Mouse (Mus musculus) ES-E14 (cell line): ENCODE measurements at regions not wholly inside any gene's neighbourhood (a gene's known extent, or its start where the extent isn't known, plus 50 kb on each side); places are given as distances from the start of the nearest gene placed in this dataset.
A peak's percentile ranks its signal among the peaks of the same experiment; 100 is the strongest.

ENCODE experiments used
- DNase-seq: peaks from one replicate; pipeline ENCODE4 v3.0.0-alpha.2; 2013; ENCODE audit warnings: low read depth, low spot score
- H3K27ac ChIP-seq: 2 replicates; pipeline ENCODE4 v1.5.1; 2012; ENCODE audit warnings: low read depth, mild to moderate bottlenecking, low read length, moderate library complexity, mixed read lengths; ENCODE audit not compliant: poor library complexity, insufficient read depth, severe bottlenecking
- H3K36me3 ChIP-seq: 2 replicates; pipeline ENCODE4 v1.6.1; 2012; ENCODE audit warnings: mild to moderate bottlenecking, low read length, moderate library complexity, mixed read lengths; ENCODE audit not compliant: control insufficient read depth, poor library complexity, insufficient read depth, severe bottlenecking
- H3K4me1 ChIP-seq, 2 experiments: fragments of 150-350 bp in 1 of 2; sonication (generic) in 1 of 2; 2 replicates each; pipeline ENCODE4 v1.6.1; 2012; ENCODE audit warnings: low read length in 2 of 2, mild to moderate bottlenecking in 1 of 2, mixed read lengths in 1 of 2; ENCODE audit not compliant: control insufficient read depth in 2 of 2, insufficient read depth in 2 of 2, poor library complexity in 1 of 2
- H3K4me3 ChIP-seq, 2 experiments: fragments of 150-350 bp in 1 of 2; sonication (generic) in 1 of 2; 2 replicates each; pipeline ENCODE4 v1.5.1; 2012; ENCODE audit warnings: low read length in 2 of 2, low read depth in 1 of 2, mild to moderate bottlenecking in 1 of 2, mixed read lengths in 1 of 2; ENCODE audit not compliant: insufficient read depth in 1 of 2, poor library complexity in 1 of 2, severe bottlenecking in 1 of 2
- H3K9ac ChIP-seq: 2 replicates; pipeline ENCODE4 v1.6.1; 2012; ENCODE audit warnings: low read depth, mild to moderate bottlenecking, low read length, mixed read lengths; ENCODE audit not compliant: poor library complexity, insufficient read depth, severe bottlenecking
- H3K9me3 ChIP-seq: fragments of 150-350 bp; sonication (generic); 2 replicates; pipeline ENCODE4 v1.6.1; 2012; ENCODE audit warnings: low read depth, mild to moderate bottlenecking, low read length; ENCODE audit not compliant: control insufficient read depth, insufficient read depth
- CHD2 ChIP-seq: IDR thresholded peaks from 2 replicates; pipeline ENCODE4 v1.6.1; 2014; ENCODE audit warnings: mild to moderate bottlenecking, low read depth, low read length, inconsistent platforms
- HCFC1 ChIP-seq: IDR thresholded peaks from 2 replicates; pipeline ENCODE4 v1.6.1; 2012; ENCODE audit warnings: low read length, inconsistent platforms, borderline replicate concordance; ENCODE audit not compliant: insufficient read depth
- MAFK ChIP-seq: IDR thresholded peaks from 2 replicates; pipeline ENCODE4 v1.6.1; 2014; ENCODE audit warnings: mild to moderate bottlenecking, low read depth, low read length, inconsistent platforms; ENCODE audit not compliant: insufficient read depth
- ZC3H11A ChIP-seq: IDR thresholded peaks from 2 replicates; pipeline ENCODE4 v1.6.1; 2012; ENCODE audit warnings: low read depth, mild to moderate bottlenecking, inconsistent platforms, low read length, borderline replicate concordance
- ZNF384 ChIP-seq: IDR thresholded peaks from 2 replicates; pipeline ENCODE4 v1.6.1; 2012; ENCODE audit warnings: low read depth, low read length, inconsistent platforms
- in situ Hi-C, 2 experiments: fragments of 600-800 bp; cut with MboI; formaldehyde crosslinking; loops; one replicate each; pipeline ENCODE4 v1.15.1; 2025; ENCODE audit warnings: low sequenced_read_pairs in 2 of 2, inconsistent platforms in 1 of 2; ENCODE audit not compliant: unreplicated experiment in 2 of 2

DNA sequence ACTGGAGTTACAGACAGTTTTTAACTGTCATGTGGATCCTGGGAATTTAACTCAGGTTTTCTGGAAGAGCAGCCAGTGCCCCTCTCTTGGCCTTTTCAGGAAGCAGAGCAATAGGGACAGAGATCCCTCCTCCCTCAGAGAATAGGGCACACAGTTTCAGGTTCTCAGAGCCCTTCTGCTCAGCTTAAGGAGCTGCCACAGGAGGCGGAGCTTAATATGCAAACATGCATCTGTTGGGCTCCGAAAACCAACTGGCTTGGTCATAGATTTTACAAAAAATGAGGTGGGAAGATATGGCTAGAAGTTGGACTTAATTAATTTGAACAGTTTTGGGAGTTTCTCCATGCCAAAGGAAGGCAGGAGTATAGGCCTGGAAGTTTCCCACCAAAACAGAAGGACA, 61.9 kb upstream of the Znrf2 start:
- Histone ChIP-seq H3K4me3 (no peak overlapping the region), H3K4me1 (peaks cover 1 to 4% of the 10 kb centered on the region in 2 experiments; a peak in 2 of 4 replicates), H3K27ac (no peak overlapping the region), H3K9ac (no peak overlapping the region), H3K9me3 (no peaks in the 10 kb centered on the region), H3K36me3 (no peaks in the 10 kb centered on the region)
- in situ Hi-C loops = no loop called here
- no peak for DNase-seq
- TF ChIP-seq HCFC1 = no peak
- TF ChIP-seq MAFK = no peak
- no peak for TF ChIP-seq CHD2
- TF ChIP-seq ZC3H11A = no peak
- TF ChIP-seq ZNF384 = no peak

DNA sequence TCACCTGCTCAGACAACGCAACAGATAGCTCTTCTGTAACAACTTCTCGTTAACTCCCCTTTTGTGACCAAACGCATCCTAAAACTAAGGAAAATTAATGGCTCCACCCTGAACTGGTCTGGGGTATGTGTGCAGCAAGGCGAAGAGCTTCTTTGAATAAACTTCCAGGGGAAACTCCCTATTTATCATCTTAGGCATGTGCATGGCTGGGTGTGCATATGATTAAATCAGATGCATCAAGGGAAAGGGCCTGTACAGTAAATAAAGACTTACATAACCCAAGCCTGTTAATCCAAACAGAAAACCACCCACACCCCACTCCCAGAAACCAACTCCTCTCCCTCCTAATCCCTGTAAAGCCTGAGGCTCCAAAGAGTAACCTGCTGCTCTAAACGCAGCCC, 59.2 kb upstream of the Znrf2 start:
- no peak for DNase-seq
- in situ Hi-C loops = no loop called here
- Histone ChIP-seq H3K4me1 (peaks cover 13 to 17% of the 10 kb centered on the region in 2 experiments; a peak in 3 of 4 replicates), H3K9me3 (no peaks in the 10 kb centered on the region), H3K4me3 (no peak overlapping the region), H3K27ac (no peak overlapping the region), H3K36me3 (no peaks in the 10 kb centered on the region), H3K9ac (no peak overlapping the region)
- TF ChIP-seq ZNF384 = no peak

DNA sequence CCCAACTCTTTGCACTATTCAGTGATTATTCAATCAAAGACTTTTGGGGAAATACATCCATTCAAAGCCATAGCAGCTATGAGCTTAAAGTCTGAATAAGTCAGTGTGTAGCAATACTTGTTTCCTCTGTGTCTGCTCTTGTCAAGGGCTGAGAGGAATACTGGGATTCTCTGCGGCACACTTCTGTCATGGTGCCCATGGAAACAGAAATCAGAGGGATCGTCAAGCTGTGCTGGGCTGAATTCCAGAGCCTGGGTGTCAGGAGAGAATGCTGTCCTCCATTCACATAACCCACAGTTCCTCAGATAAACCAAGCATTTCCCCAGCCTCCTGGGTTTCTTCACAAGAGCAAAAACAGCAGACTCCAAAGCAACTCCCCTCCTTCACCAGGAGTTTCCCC, 58.6 kb upstream of the Znrf2 start:
- in situ Hi-C loops = no loop called here
- TF ChIP-seq CHD2 = no peak
- no peak for TF ChIP-seq ZC3H11A
- TF ChIP-seq HCFC1 = no peak
- no peak for TF ChIP-seq ZNF384
- TF ChIP-seq MAFK = no peak
- no peak overlapping the region for H3K9ac ChIP-seq
- no peaks in the 10 kb centered on the region for H3K36me3 ChIP-seq
- no peak overlapping the region for H3K27ac ChIP-seq
- no peaks in the 10 kb centered on the region for H3K9me3 ChIP-seq
- DNase-seq = no peak
- H3K4me3 ChIP-seq = no peak overlapping the region
- peaks cover 13 to 22% of the 10 kb centered on the region in 2 experiments; a peak in 3 of 4 replicates for H3K4me1 ChIP-seq

GRCm38 (mm10) chr6:54759263-54759662, 57.5 kb upstream of the Znrf2 start:
- Histone ChIP-seq H3K9ac (no peak overlapping the region), H3K27ac (no peak overlapping the region), H3K4me1 (peaks cover 13 to 22% of the 10 kb centered on the region in 2 experiments; a peak in 3 of 4 replicates), H3K9me3 (no peaks in the 10 kb centered on the region), H3K36me3 (no peaks in the 10 kb centered on the region), H3K4me3 (no peak overlapping the region)
- TF ChIP-seq MAFK (no peak), ZNF384 (no peak), HCFC1 (no peak), ZC3H11A (no peak), CHD2 (no peak)
- in situ Hi-C loops = no loop called here
- no peak for DNase-seq

- Histone ChIP-seq H3K4me3 (no peak overlapping the region), H3K36me3 (no peaks in the 10 kb centered on the region), H3K9ac (no peak overlapping the region), H3K9me3 (no peaks in the 10 kb centered on the region), H3K4me1 (peaks cover 13 to 22% of the 10 kb centered on the region in 2 experiments; a peak in 3 of 4 replicates), H3K27ac (no peak overlapping the region)
- TF ChIP-seq MAFK (0 out of 2 replicates have a peak, but pooled peaks have one; percentile 32), ZNF384 (no peak)
- in situ Hi-C loops = no loop called here
- peak; percentile 12 for DNase-seq
Measured at GRCm38 (mm10) chr6:54759942-54760498, 56.7 kb upstream of the Znrf2 start.
